Mouse (Mus musculus) midbrain, postnatal 0 days (tissue): ENCODE measurements at regions not wholly inside any gene's neighbourhood (a gene's known extent, or its start where the extent isn't known, plus 50 kb on each side); places are given as distances from the start of the nearest gene placed in this dataset.
A peak's percentile ranks its signal among the peaks of the same experiment; 100 is the strongest.

Experiments used
- ATAC-seq: fragments of 200-750 bp; cut with Nextera tagmentation; 2 replicates; pipeline ENCODE4 v1.8.0; 2017; ENCODE audit warnings: moderate number of reproducible peaks, mild to moderate bottlenecking, moderate TSS enrichment, moderate library complexity; ENCODE audit not compliant: low FRiP score
- DNase-seq: peaks from one replicate; pipeline ENCODE4 v3.0.0-alpha.2; 2015; ENCODE audit warnings: low spot score
- H3K27ac ChIP-seq: fragments of 300-500 bp; sonication (generic); 2 replicates; pipeline ENCODE4 v1.5.1; 2014; ENCODE audit warnings: low read depth, mild to moderate bottlenecking, low read length, mixed read lengths
- H3K27me3 ChIP-seq: fragments of 300-500 bp; sonication (generic); 2 replicates; pipeline ENCODE4 v1.6.1; 2014; ENCODE audit warnings: low read length, control low read depth, mixed read lengths; ENCODE audit not compliant: insufficient read depth
- H3K36me3 ChIP-seq: fragments of 300-500 bp; sonication (generic); 2 replicates; pipeline ENCODE4 v1.6.1; 2014; ENCODE audit warnings: low read length, control low read depth, mixed read lengths; ENCODE audit not compliant: insufficient read depth
- H3K4me1 ChIP-seq: fragments of 300-500 bp; sonication (generic); 2 replicates; pipeline ENCODE4 v1.6.1; 2014; ENCODE audit warnings: mild to moderate bottlenecking, control low read depth, antibody characterized with exemption, low read length, mixed read lengths; ENCODE audit not compliant: insufficient read depth
- H3K4me2 ChIP-seq: fragments of 300-500 bp; sonication (generic); 2 replicates; pipeline ENCODE4 v1.6.1; 2014; ENCODE audit warnings: low read depth, mild to moderate bottlenecking, low read length, mixed read lengths; ENCODE audit not compliant: poor library complexity, severe bottlenecking
- H3K4me3 ChIP-seq: fragments of 300-500 bp; sonication (generic); 2 replicates; pipeline ENCODE4 v1.5.1; 2014; ENCODE audit warnings: low read depth, mild to moderate bottlenecking, low read length, moderate library complexity
- H3K9ac ChIP-seq: fragments of 300-500 bp; sonication (generic); replicated peaks from 2 replicates; pipeline ENCODE4 v1.6.1; 2014; ENCODE audit warnings: mild to moderate bottlenecking, low read length, moderate library complexity, mixed read lengths; ENCODE audit not compliant: poor library complexity, severe bottlenecking
- H3K9me3 ChIP-seq: fragments of 300-500 bp; sonication (generic); 2 replicates; pipeline ENCODE4 v1.6.1; 2016; ENCODE audit warnings: low read length, control low read depth
- CTCF ChIP-seq: IDR thresholded peaks from 2 replicates; pipeline ENCODE4 v1.5.1; 2016; ENCODE audit warnings: antibody characterized with exemption, mild to moderate bottlenecking
- WGBS: fragments of 180-500 bp; shearing (Covaris S2); extraction: QIAGEN DNeasy Blood & Tissue Kit; methylation state at CpG from one replicate; pipeline ENCODE4 v1.1.7; 2014; 5-methylcytosine and 5-hydroxymethylcytosine counted together

- no peak for ATAC-seq
- 48% methylated on average over 7 of the region's 7 CpGs for WGBS
- H3K4me2 ChIP-seq = no peak overlapping the region
- H3K27me3 ChIP-seq = no peaks in the 10 kb centered on the region
- peak; percentile 29; the same call in 1 of the 2 replicates for TF ChIP-seq CTCF
- no peak overlapping the region for H3K27ac ChIP-seq
- no peaks in the 10 kb centered on the region for H3K4me1 ChIP-seq
- no peak for DNase-seq
- H3K9me3 ChIP-seq = no peaks in the 10 kb centered on the region
- no peak overlapping the region for H3K9ac ChIP-seq
- no peaks in the 10 kb centered on the region for H3K36me3 ChIP-seq
- no peak overlapping the region for H3K4me3 ChIP-seq
These were observed 1141.0 kb upstream of the Gulo start for GRCm38 (mm10) chr14:67149961-67150471.

- Histone ChIP-seq H3K9ac (no peak overlapping the region), H3K4me2 (no peak overlapping the region), H3K27me3 (no peaks in the 10 kb centered on the region), H3K27ac (no peak overlapping the region), H3K36me3 (no peaks in the 10 kb centered on the region), H3K9me3 (no peaks in the 10 kb centered on the region), H3K4me1 (no peaks in the 10 kb centered on the region), H3K4me3 (no peak overlapping the region)
- TF ChIP-seq CTCF = no peak
- no peak for ATAC-seq
- WGBS = 88% methylated on average over 8 of the region's 8 CpGs
- DNase-seq = no peak
These were observed 1140.1 kb upstream of the Gulo start for GRCm38 (mm10) chr14:67149091-67149490.

GRCm38 (mm10) chr14:67146602-67147001 is 1137.6 kb upstream of the Gulo start:
- no peak overlapping the region for H3K27ac ChIP-seq
- no peaks in the 10 kb centered on the region for H3K36me3 ChIP-seq
- TF ChIP-seq CTCF = no peak
- peaks cover 7% of the 10 kb centered on the region for H3K4me1 ChIP-seq
- H3K9ac ChIP-seq = no peak overlapping the region
- 93% methylated on average over 12 of the region's 12 CpGs for WGBS
- H3K4me3 ChIP-seq = no peak overlapping the region
- DNase-seq = no peak
- H3K27me3 ChIP-seq = no peaks in the 10 kb centered on the region
- no peak overlapping the region for H3K4me2 ChIP-seq
- no peak for ATAC-seq
- H3K9me3 ChIP-seq = no peaks in the 10 kb centered on the region

- Histone ChIP-seq H3K4me2 (no peak overlapping the region), H3K27me3 (no peaks in the 10 kb centered on the region), H3K36me3 (no peaks in the 10 kb centered on the region), H3K9ac (no peak overlapping the region), H3K27ac (no peak overlapping the region), H3K9me3 (no peaks in the 10 kb centered on the region), H3K4me3 (no peak overlapping the region), H3K4me1 (peaks cover 9% of the 10 kb centered on the region)
- WGBS = 90% methylated on average over 6 of the region's 6 CpGs
- no peak for TF ChIP-seq CTCF
- ATAC-seq (no peak), DNase-seq (no peak)
These were observed 1136.0 kb upstream of the Gulo start for GRCm38 (mm10) chr14:67145046-67145445.

GRCm38 (mm10) chr14:67144461-67144985 is 1135.5 kb upstream of the Gulo start:
- Histone ChIP-seq H3K36me3 (no peaks in the 10 kb centered on the region), H3K27me3 (no peaks in the 10 kb centered on the region), H3K4me3 (no peak overlapping the region), H3K4me1 (peaks cover 9% of the 10 kb centered on the region), H3K9me3 (no peaks in the 10 kb centered on the region), H3K27ac (no peak overlapping the region), H3K9ac (no peak overlapping the region), H3K4me2 (no peak overlapping the region)
- ATAC-seq (no peak), DNase-seq (no peak)
- no peak for TF ChIP-seq CTCF
- 83% methylated on average over 4 of the region's 4 CpGs for WGBS

- Histone ChIP-seq H3K27me3 (no peaks in the 10 kb centered on the region), H3K27ac (no peak overlapping the region), H3K4me1 (peaks cover 9% of the 10 kb centered on the region), H3K36me3 (no peaks in the 10 kb centered on the region), H3K9ac (no peak overlapping the region), H3K4me2 (no peak overlapping the region), H3K9me3 (no peaks in the 10 kb centered on the region), H3K4me3 (no peak overlapping the region)
- DNase-seq (no peak), ATAC-seq (no peak)
- 35% methylated on average over 6 of the region's 6 CpGs for WGBS
- TF ChIP-seq CTCF = no peak
These were observed 1134.8 kb upstream of the Gulo start for GRCm38 (mm10) chr14:67143826-67144225.
